Mouse (Mus musculus) cerebellum, postnatal 10 days (tissue): ENCODE measurements at regions not wholly inside any gene's neighbourhood (a gene's known extent, or its start where the extent isn't known, plus 50 kb on each side); places are given as distances from the start of the nearest gene placed in this dataset.

ENCODE experiments used
- DNase-seq, 2 experiments: peaks; one replicate each; pipeline ENCODE4 v3.0.0; 2021; ENCODE audit warnings: mixed read lengths in 2 of 2

GRCm38 (mm10) chr12:25379016-25379415 is 282.1 kb upstream of the Id2 start:
- peak; percentile 70 to 74 for DNase-seq

GRCm38 (mm10) chr12:25378036-25378645 is 281.2 kb upstream of the Id2 start:
- DNase-seq = peak; percentile 43 to 55

DNA sequence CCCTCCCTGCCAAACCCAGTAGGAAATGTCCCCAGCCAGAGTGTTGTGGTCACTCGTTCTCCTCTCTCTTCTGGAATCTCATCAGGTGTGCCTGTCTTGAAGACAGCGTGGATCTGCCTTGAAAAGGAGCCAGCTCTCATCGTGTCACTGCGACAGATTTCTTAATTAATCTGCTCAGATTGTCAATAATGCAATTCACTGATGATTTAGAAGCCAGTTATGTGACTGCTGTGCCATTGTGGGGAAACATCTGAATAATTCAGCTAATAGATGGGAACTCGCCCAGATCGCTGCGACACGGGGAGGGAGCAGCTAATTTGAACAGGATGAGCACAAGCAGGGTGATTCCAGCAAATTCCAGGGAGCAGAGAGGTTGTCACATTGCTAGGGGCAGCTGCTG is 279.5 kb upstream of the Id2 start:
- DNase-seq = peak; percentile 36 to 44

DNA sequence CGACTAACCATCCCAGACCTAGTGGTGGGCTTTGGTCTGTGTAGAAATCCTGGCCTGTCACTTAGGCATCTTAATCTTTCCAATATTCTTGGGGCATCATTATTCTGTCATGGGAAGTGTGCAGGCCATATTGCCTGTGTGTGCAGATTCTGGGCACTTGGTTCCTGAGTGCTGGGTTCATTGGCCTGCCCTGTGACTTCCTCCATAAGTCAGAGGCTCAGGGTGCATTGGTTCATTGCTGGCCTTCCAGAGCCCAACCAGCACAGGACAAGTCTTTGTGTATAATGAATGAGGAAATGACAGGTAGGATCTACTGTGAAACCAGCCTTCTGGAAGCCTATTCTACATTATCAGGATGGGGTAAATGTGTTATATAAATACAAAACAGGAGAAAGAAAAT is 270.6 kb upstream of the Id2 start:
- DNase-seq = no peak

DNA sequence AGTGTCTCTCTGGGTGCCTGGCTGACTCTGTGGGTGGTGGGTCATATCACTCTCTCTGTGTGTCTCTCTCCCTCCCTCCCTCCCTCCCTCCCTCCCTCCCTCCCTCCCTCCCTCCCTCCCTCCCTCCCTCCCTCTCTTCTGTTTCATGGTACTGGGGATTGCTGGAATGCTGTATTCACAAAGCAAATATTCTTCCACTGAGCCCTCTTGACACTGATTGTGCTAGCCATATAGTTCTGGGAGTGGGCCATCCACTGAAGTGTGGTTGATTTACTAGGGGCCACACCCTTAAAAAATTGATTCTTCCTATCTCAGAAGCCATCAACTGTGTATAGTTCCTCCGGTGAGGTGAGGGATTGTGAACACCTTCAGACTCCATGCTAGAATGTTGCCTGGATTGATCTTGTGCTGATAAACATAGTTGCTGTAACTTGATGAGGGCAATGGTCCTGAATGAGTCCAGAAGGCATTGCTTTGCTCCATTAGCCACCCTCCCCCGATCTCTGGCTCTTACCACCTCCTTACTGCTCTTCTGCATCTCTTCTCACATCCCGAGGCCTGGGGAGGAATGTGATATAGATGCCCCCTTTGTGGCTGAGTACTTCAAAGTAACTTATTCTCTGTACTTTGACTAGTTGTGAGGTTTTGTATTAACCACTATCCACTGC is 268.8 kb upstream of the Id2 start:
- peak; percentile 38 to 48 for DNase-seq

DNA sequence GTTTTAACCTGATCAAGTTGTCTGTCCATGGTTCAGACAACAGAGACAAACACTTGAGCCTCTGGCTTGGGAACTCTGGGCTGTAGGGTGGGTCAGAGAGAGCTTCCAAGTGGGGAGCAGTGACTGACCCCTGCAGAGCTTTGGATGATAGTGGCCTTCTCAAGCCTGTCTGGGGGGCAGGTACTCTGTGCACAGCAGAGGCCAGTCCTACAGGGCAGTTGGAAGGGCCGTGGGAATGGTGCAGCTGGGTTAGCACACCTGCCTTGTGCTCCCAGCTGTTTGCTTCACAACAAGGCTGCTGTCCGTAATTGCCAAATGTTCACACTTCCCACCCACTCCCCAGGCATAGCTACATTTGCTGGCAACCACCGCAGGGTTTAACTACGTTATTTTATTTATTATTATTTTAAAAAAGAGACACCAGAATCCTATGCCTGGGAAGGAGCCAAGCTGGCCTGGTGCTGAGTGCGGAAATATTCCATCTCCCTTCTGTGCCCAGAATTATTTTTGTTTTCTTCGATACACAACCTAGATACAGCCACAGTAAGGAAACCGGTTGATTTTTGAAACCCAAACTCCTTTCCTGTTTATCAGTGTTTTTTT is 268.1 kb upstream of the Id2 start:
- DNase-seq = no peak

- DNase-seq = peak in 1 of 2 experiments; percentile 11
Observed at GRCm38 (mm10) chr12:25363839-25364238, 266.9 kb upstream of the Id2 start.

DNA sequence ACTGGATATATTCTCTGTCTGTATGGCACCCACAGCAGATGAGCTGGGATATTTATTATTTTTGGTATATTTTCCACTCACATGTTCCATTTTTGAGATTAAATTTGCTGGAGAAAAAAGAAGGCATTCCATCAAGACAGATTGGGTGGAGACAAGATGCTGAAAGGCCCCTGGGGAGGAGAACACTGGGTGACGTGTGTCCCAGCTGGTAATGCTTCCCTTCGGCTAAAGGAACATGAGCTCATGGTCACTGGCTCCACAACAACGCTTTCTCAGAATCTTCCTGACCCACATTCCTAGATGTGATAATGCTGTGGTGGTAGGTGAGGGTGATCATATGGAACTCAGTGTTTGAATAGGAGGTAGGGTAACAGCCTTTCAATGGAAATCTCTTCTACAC is 266.4 kb upstream of the Id2 start:
- no peak for DNase-seq

- DNase-seq = no peak
Observed at GRCm38 (mm10) chr12:25362771-25363170, 265.8 kb upstream of the Id2 start.

DNA sequence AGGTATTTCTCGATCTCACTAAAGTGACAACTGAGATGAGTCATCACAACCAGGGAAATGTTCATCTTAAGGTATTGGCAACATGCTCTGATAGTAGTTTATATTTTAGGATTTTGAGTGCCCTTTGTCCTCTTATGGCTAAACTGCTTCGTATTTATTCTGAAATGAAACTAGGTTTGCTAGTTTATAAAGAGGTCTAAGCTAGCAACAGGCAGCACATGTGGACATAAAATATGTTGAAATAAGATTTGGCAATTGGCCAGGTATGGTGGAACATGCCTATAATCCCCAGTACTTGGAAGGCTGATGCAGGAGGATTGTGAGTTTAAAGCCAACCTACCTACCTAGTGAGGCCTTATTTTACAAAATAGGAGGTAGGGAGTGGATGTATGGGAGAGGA is 263.8 kb upstream of the Id2 start:
- no peak for DNase-seq

DNA sequence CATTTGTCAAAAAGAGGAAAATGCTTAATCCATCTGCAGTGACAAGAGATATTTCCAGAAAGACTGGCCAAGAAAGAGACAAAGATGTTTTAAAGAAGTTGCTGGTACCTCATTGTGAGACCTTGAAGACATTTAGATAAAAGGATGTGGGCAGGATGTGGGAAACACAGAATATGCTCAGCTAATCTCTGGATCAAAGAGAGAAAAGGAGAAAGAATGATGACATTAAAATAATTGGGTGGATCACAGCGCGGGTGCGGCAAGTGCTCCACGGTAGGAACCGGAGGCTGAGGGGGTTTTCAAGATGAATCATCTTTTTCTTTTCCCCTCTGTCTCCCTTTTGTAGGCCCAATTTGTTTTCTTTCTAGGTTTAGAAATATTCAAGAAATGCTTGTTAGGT is 263.0 kb upstream of the Id2 start:
- no peak for DNase-seq

DNA sequence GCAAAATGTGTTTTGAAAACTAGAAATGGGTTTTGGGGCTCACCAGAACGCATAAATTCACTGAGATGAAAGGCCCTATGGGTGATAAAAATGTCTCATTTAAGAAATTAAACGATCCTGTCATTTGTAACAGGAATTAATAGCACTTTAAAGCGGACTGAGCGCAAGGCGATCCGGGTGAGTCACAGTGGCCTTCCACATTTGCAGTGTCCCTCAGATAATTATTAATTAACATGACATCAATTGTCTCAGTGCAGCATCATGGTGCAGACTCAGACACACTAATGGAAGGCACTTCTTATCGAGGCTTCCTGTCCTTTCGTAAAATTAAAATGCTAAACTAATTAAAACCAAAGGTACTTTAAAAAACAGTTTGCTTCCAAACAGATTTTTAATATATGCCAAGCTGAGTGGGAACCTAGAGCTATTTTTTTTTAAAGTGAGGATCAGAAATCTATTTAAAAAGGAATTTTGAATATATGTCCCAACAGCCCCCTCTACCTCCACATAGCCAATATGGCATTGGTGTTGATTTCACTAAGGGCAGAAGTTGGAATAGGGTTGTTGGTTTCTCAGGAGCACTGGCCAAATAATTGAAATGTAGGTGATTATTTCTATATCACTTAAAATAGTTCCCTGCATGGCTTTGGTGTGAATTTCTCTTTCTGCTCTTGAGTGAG is 262.0 kb upstream of the Id2 start:
- DNase-seq = no peak

- DNase-seq = no peak
Observed at GRCm38 (mm10) chr12:25356774-25357173, 259.8 kb upstream of the Id2 start.

GRCm38 (mm10) chr12:25355217-25355616 is 258.3 kb upstream of the Id2 start:
- DNase-seq = no peak

DNA sequence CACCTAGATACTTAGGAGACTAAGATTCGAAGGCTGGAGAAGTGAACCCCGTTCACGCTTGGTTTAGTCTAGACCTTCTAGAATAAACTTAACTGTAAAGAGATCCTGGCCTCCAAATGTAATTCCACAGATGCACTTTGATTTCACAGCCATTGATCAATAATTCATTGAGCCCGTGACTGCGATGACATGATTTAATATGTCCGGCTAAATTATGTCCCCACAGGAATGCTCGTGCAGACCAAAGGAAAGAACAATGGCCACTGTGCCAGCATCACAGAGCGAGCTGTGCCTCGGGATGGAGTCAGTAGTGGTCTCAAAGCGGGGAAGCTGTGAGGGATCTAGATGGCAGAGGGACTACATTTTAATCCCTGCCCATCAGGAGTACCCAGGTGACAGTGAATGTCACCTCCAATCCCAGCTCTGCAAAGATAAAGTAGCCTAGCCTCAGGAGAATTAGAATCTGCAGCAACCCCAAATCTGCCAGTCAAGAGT is 256.5 kb upstream of the Id2 start:
- no peak for DNase-seq

GRCm38 (mm10) chr12:25352160-25352559 is 255.2 kb upstream of the Id2 start:
- DNase-seq = no peak

DNA sequence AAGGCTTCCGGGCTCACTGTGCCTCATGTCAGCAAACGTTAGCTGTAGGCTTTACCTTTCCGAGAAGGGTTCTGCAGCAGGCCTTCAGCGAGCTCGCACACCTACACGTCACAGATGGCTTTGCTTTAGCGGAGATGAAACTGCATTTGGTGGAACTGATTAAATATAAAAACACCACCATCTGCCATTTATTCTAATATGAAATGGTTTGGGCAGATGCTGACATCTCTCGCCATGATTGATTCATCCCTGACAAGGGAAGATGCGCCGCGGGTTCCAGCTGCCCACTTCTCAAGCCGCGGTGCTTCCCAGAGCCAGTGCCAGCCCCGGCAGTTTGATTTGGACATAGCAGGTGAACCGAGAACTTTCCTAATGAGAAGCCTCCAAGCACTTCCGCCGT is 247.4 kb upstream of the Id2 start:
- DNase-seq = peak; percentile 53 to 59

DNA sequence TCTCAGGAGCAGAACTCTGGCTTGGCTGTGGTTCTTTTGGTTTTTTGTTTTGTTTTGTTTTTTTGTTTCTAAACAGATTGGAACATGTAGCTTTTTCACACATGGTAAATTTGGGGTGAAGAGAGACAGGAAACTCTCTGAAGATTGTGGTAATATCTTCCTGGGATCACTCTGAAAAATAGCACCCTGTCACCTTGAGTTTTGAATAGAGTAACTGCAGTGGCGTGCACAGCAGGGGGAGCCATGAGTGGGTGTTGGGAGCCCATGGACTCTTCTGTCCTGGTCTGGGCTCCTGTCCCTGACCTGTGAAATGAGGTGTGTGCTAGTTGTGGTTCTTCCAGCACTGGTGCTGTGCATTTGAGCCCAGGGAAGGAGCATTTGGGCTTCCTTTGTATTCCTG is 241.8 kb upstream of the Id2 start:
- DNase-seq = no peak

GRCm38 (mm10) chr12:25335930-25336329 is 239.0 kb upstream of the Id2 start:
- peak in 1 of 2 experiments; percentile 24 for DNase-seq

DNA sequence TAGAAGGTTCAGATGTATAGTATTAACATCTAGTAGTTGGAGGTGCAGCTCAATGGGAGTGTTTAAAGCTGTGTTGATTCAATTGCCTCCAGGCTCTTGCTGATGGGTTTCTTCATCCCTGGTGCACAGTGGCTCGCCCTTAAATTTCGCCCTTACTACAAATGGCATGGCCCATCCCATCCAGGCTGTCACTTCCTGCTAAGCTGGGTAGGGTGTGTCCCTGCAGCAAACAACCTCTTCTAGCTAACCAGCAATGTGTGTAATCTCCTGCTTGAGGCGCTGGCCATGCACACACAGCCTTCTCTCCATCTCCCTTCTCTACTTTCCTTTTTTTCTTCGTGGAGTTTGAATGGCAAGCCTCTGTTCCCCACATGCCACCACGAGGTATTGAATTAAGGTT is 238.1 kb upstream of the Id2 start:
- DNase-seq = no peak

DNA sequence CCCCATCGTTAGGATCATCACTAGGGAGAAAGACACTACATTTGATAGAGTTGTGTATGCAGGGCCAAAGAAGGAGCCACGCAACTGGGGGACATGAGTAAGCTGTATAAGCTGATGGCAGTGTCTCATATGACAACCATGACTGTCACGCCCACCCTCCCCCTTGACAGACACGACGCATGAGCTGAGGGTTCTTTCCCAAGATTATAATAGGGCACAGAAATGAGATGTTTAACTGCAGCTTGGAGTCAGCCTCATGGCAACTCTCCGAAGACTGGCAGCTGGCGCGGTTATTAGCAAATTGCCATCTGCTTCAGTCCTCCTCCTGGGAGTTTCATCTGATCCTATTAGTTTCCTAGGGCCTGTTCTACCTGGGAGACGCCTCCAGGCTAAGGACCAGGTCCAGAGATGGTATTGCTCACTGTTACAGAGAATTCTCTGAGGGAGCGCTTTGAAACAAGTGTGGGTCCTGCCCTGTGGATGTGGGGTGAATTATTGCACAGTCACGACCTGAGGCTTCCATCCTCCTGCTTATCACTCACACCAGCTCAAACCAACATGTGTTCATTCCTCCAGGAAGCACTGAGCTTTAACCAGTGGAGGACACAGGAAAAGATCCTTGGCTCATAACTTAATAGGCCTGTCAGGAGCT is 235.6 kb upstream of the Id2 start:
- peak; percentile 42 to 58 for DNase-seq

DNA sequence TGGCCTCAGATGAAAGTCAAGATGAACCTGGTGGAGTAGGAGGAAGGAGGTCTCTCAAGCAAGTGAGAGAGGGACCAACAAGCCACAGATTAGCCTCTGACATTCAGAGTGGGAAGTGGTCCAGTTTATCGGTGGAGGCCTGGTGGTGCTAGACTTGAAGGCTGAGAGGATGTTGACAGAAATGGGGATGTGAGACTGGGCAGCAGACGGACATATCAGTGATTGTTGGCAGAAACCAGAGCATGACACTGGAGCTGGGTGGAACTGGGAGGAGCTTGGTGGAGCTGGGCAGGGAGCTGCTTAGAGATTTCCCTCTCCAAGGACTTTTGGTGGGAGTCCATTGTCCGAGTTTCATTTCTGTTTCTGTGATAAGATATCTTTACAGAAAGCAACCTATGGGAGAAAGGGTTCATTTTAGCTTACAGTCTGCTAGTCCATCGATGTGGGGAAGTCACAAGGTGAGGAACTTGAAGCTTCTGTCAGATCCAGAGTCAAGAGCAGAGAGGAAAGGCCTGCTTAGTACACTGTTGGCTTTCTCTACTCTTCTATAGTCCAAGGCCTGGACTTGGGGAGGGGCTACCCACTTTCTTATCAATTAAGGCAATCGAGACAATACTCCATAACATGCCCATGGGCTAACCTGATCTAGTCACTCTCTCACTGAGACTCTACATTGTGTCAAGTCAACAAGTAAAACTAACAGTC is 233.2 kb upstream of the Id2 start:
- peak; percentile 15 to 19 for DNase-seq

- DNase-seq = no peak
Observed at GRCm38 (mm10) chr12:25325901-25326300, 229.0 kb upstream of the Id2 start.
